Mouse (Mus musculus) spleen, adult 2 months (tissue): ENCODE measurements around the gene Foxo3. TPM values are rescaled to one million over a fixed set of nuclear protein-coding genes. Genes with fewer than 3 reads are reported as not detected.

ENCODE experiments used
- DNase-seq, 2 experiments: peaks; one replicate each; pipeline versions ENCODE4 v3.0.0 to v3.0.0-alpha.2; 2012 to 2021; ENCODE audit warnings: low spot score in 2 of 2, low read depth in 1 of 2
- H3K27ac ChIP-seq: fragments of 200-500 bp; 2 replicates; pipeline ENCODE4 v1.5.1; 2012; ENCODE audit warnings: low read length, inconsistent platforms; ENCODE audit not compliant: insufficient read depth
- H3K27me3 ChIP-seq: fragments of 200-500 bp; 2 replicates; pipeline ENCODE4 v1.6.1; 2012; ENCODE audit warnings: mild to moderate bottlenecking, moderate library complexity, low read length, inconsistent platforms; ENCODE audit not compliant: control insufficient read depth, insufficient read depth
- H3K36me3 ChIP-seq: fragments of 200-500 bp; 2 replicates; pipeline ENCODE4 v1.6.1; 2012; ENCODE audit warnings: mild to moderate bottlenecking, low read length, inconsistent platforms; ENCODE audit not compliant: control insufficient read depth, insufficient read depth
- H3K4me1 ChIP-seq: fragments of 200-500 bp; 2 replicates; pipeline ENCODE4 v1.6.1; 2011; ENCODE audit warnings: inconsistent platforms; ENCODE audit not compliant: control insufficient read depth, insufficient read depth, insufficient read length
- H3K4me3 ChIP-seq: fragments of 200-500 bp; 2 replicates; pipeline ENCODE4 v1.5.1; 2011; ENCODE audit warnings: mild to moderate bottlenecking, inconsistent platforms; ENCODE audit not compliant: insufficient read depth, insufficient read length; ENCODE audit errors: extremely low read depth
- CTCF ChIP-seq: fragments of 200-500 bp; IDR thresholded peaks from 2 replicates; pipeline ENCODE4 v1.5.1; 2011; ENCODE audit warnings: mild to moderate bottlenecking, inconsistent platforms; ENCODE audit not compliant: insufficient read depth, insufficient read length, insufficient replicate concordance; ENCODE audit errors: extremely low read depth
- POLR2A ChIP-seq: fragments of 200-500 bp; IDR thresholded peaks from 2 replicates; pipeline ENCODE4 v1.6.1; 2011; ENCODE audit warnings: low read depth, low read length, inconsistent platforms
- WGBS: fragments of 180-500 bp; shearing (Covaris S2); methylation state at CpG from one replicate; pipeline ENCODE4 v1.1.7; 2018; 5-methylcytosine and 5-hydroxymethylcytosine counted together
- polyA plus RNA-seq: library from polyadenylated mRNA; depleted of rRNA; stranded (reverse); fragments of >200 nt; gene quantifications from 2 replicates; pipeline ENCODE4 v1.2.3, GENCODE M21; 2012

Gene Foxo3
- polyA plus RNA-seq, 1 experiment = 44.6 TPM

- H3K4me3 ChIP-seq = no peak overlapping the region; the same call in 1 of the 2 replicates
- H3K4me1 ChIP-seq = no peaks in the 10 kb centered on the region
- H3K36me3 ChIP-seq = peaks cover 2% of the 10 kb centered on the region; the same call in 1 of the 2 replicates
- WGBS = 22% methylated on average over 20 of the region's 20 CpGs
- no peaks in the 10 kb centered on the region for H3K27me3 ChIP-seq
- peak in 1 of 2 experiments; percentile 47 for DNase-seq
- TF ChIP-seq POLR2A = no peak
- TF ChIP-seq CTCF = peak; percentile 76; the same call in 1 of the 2 replicates
- no peak overlapping the region for H3K27ac ChIP-seq
Measured at GRCm38 (mm10) chr10:42307980-42308686, 31.6 kb upstream of the Foxo3 start.

GRCm38 (mm10) chr10:42306422-42306821 lies 29.9 kb upstream of the Foxo3 start:
- no peak overlapping the region for H3K4me3 ChIP-seq
- WGBS = 90% methylated on average over 8 of the region's 8 CpGs
- H3K36me3 ChIP-seq = no peaks in the 10 kb centered on the region
- TF ChIP-seq POLR2A (no peak), CTCF (no peak)
- H3K27ac ChIP-seq = no peak overlapping the region
- no peak for DNase-seq
- H3K4me1 ChIP-seq = no peaks in the 10 kb centered on the region
- no peaks in the 10 kb centered on the region for H3K27me3 ChIP-seq

GRCm38 (mm10) chr10:42300805-42301204 lies 24.2 kb upstream of the Foxo3 start:
- no peaks in the 10 kb centered on the region for H3K27me3 ChIP-seq
- no peak overlapping the region for H3K4me3 ChIP-seq
- no peak overlapping the region for H3K27ac ChIP-seq
- 66% methylated on average over 4 of the region's 4 CpGs for WGBS
- no peak for DNase-seq
- no peaks in the 10 kb centered on the region for H3K4me1 ChIP-seq
- H3K36me3 ChIP-seq = no peaks in the 10 kb centered on the region
- TF ChIP-seq POLR2A (no peak), CTCF (no peak)

- no peak overlapping the region for H3K27ac ChIP-seq
- no peaks in the 10 kb centered on the region for H3K36me3 ChIP-seq
- DNase-seq = no peak
- WGBS = 8% methylated on average over 7 of the region's 7 CpGs
- TF ChIP-seq POLR2A = no peak
- TF ChIP-seq CTCF = no peak
- no peaks in the 10 kb centered on the region for H3K27me3 ChIP-seq
- no peak overlapping the region for H3K4me3 ChIP-seq
- H3K4me1 ChIP-seq = no peaks in the 10 kb centered on the region
Measured at GRCm38 (mm10) chr10:42299967-42300366, 23.4 kb upstream of the Foxo3 start.

- no peak for DNase-seq
- H3K36me3 ChIP-seq = no peaks in the 10 kb centered on the region
- TF ChIP-seq POLR2A = no peak
- TF ChIP-seq CTCF = no peak
- H3K4me3 ChIP-seq = no peak overlapping the region
- no peak overlapping the region for H3K27ac ChIP-seq
- H3K4me1 ChIP-seq = no peaks in the 10 kb centered on the region
- no peaks in the 10 kb centered on the region for H3K27me3 ChIP-seq
- 75% methylated on average over 6 of the region's 6 CpGs for WGBS
Measured at GRCm38 (mm10) chr10:42299426-42299825, 22.9 kb upstream of the Foxo3 start.

- no peak for DNase-seq
Measured at GRCm38 (mm10) chr10:42297954-42298353, 21.4 kb upstream of the Foxo3 start.

GRCm38 (mm10) chr10:42297109-42297508 lies 20.6 kb upstream of the Foxo3 start:
- H3K4me1 ChIP-seq = no peaks in the 10 kb centered on the region; the same call in 1 of the 2 replicates
- H3K27ac ChIP-seq = no peak overlapping the region
- TF ChIP-seq POLR2A (no peak), CTCF (no peak)
- 76% methylated on average over 2 of the region's 2 CpGs for WGBS
- no peaks in the 10 kb centered on the region for H3K27me3 ChIP-seq
- no peak for DNase-seq
- no peaks in the 10 kb centered on the region for H3K36me3 ChIP-seq
- H3K4me3 ChIP-seq = no peak overlapping the region

More at GRCm38 (mm10) chr10:42297954-42298353, 21.4 kb upstream of the Foxo3 start:
- no peaks in the 10 kb centered on the region for H3K36me3 ChIP-seq
- H3K27me3 ChIP-seq = no peaks in the 10 kb centered on the region
- WGBS = 94% methylated on average over 1 of the region's 1 CpGs
- TF ChIP-seq CTCF (no peak; the same call in 1 of the 2 replicates), POLR2A (no peak)
- H3K4me1 ChIP-seq = no peaks in the 10 kb centered on the region; the same call in 1 of the 2 replicates
- H3K4me3 ChIP-seq = no peak overlapping the region
- H3K27ac ChIP-seq = no peak overlapping the region
